Mouse (Mus musculus) right cerebral cortex, adult 18-20 months (tissue): ENCODE data around the gene Fbxw21.

Experiments
- DNase-seq: peaks from one replicate; pipeline ENCODE4 v3.0.0; 2022; ENCODE audit warnings: mixed read lengths

Gene Fbxw21

GRCm38 (mm10) chr9:109110240-109110639 is 51.6 kb downstream of the Fbxw21 start:
- no peak for DNase-seq

DNA sequence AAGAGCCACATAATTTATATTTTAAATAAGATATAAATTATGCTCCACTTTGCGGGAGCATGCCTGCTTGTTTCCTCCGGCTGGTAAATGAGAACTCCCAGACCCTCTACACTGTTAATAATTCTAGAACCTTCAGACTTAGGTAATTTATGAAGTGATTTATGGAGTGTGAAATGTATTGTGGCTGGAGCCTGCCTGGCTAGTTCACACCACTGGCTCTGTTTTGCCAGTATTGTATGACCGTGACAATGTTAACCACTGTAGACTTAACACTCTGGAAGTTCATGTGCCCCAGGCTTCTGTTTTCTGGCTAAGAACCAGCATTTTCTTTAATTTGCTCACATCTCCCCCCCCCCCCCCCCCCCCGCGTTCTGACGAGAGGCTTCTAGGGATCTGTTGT is 54.5 kb downstream of the Fbxw21 start:
- DNase-seq: no peak

DNA sequence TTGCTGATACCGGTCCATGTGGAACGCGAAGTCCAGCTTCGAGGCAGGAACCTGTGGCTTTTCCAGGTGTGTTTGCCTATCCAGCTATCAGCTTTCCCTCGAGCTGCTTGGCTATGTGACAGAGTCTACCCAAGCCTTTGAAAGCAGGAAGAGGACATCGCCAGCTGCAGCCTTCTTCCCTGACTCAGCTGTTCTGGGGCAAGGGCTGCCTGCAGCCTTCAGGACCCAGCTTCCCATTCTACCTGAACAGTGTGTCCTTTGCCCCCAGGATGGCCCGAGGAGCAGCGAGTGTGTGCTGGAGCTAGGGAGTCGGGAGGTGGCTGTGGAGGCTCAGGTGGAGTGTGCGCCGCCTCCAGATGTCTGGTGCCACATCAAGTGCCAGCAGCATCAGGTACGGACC is 56.2 kb downstream of the Fbxw21 start:
- no peak for DNase-seq

DNA sequence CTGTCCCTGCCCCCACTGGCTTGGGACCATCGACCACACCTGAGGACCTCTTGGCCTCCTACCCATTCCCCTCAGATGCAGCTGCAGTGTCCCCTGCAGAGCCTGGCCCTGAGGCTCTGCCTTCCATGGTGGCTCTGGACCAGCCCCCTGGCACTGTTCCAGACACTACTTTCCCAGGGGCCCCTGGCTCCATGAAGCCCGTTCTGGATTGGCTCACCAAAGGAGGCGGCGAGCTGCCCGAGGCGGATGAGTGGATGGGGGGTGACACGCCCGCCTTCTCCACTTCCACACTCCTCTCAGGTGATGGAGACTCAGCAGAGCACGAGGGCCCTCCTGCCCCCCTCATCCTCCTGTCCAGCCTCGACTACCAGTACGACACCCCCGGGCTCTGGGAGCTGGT is 56.8 kb downstream of the Fbxw21 start:
- peak; percentile 35 for DNase-seq

- DNase-seq: no peak
These were observed 57.8 kb downstream of the Fbxw21 start for GRCm38 (mm10) chr9:109104083-109104482.

DNA sequence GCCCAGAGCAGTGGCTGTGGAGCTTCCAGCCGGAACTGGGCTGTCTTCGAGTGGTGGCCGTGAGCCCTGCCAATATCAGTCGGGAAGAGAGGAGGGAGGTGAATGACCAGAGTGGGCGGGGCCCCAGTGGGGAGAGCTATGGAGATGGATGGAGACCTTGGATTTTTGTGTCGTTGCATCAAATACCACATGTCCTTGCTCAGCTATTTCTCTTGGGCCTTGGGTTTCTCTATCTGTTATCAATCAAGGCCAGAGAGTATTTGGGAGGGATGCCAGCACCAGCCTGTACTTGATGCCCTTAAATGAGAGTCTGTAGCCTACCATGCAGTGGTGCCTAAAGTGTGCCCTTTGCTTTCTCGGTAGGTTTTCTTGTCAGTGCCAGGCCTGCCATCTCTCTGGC is 58.6 kb downstream of the Fbxw21 start:
- DNase-seq: no peak

DNA sequence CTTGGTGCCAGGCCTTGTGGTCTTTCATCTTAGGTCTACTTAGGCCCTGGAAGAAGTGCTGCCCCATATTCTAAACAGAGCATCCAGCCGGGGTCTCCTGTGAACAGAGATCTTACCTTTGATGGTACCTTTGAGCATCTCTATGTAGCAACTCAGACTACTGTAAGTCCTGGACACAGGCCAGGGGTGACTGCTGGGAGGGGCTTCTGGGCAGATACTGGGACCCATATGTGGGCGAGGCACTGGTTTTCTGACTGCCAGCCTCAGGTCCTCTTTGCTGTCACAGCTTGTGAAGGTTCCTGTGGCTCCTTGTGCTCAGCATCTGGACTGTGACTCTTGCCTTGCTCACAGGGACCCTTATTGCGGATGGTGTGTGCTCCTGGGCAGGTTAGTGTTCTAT is 59.3 kb downstream of the Fbxw21 start:
- no peak for DNase-seq

GRCm38 (mm10) chr9:109101933-109102445 is 59.9 kb downstream of the Fbxw21 start:
- no peak for DNase-seq

- no peak for DNase-seq
These were observed 61.4 kb downstream of the Fbxw21 start for GRCm38 (mm10) chr9:109100307-109100928.

DNA sequence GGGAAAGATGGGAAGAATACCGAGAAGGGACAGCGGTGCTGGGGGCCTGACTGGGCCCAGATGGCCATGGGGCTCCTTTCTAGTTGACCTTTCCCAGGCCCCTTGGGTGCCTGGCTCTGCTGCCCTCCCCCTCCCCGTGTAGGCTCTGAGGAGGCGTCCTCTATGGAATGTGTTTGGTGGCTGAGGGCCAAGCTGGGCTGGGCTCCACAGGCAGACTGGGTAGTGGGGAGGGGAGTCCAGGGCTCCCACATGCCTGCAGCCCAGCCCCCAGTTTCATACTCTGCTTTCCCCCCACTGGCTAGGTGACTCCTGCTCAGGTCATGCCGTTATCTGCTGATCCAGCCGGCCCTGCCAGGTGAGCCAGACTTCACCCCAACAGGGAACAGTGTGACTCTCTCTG is 62.9 kb downstream of the Fbxw21 start:
- peak; percentile 42 for DNase-seq

DNA sequence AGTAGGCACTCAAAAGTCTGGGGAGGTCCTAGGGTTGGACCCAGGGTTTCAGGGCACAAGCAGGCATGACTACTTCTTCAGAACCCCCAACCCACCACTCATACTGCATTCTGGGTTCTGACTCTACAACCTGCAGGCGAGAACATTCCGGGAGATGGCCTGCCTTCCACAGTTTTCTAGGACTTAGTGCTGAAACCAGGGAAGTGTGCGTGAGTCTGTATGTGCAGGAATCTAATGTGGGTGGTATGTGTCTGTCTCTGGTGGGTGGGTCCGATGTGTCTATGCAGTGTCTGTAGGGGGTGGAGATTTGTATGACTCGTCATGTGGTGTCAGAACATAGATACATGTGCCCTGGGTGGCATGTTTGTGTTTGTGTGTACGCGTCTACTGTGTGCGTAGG is 63.5 kb downstream of the Fbxw21 start:
- DNase-seq: no peak

DNA sequence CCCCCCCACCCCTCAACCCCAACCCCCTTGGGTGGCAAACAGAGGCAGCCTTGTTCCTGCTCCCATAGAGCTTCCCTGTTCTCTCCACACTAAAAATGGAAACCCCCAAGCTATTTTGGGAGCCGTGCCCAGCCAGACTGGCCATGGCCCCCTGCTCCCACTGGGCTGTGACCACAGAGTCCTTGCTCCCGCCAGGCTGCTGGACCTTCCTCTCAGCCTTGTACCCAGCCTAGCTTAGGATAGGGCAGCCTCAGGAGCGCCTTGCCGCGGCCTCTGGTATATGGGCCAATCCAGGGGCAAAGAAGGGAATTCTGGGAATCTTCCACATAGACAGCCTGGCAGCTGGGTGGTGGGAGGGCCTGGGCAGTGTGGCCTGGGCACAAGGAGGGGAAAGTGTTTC is 64.0 kb downstream of the Fbxw21 start:
- peak; percentile 79 for DNase-seq

DNA sequence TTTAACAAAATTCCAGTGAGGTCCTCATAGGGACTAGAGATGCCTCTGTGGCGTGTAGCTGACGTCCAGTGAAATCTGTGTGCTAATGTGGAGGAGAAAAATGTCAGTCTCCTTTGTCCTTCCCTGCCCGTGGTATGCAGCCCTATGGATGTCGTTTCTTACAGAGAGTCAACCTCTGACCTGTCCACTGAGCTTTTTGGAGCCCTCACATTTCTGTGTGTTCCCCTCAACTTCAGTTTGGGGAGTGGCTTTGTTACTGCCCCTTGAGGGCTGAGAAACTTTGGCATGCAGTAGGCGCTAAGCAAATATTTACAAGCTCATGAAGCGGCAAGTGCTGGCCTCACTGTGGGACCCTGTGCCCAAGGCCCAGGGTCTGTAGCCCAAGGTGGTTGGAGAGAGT is 64.5 kb downstream of the Fbxw21 start:
- DNase-seq: no peak

- no peak for DNase-seq
These were observed 65.0 kb downstream of the Fbxw21 start for GRCm38 (mm10) chr9:109096856-109097255.

DNA sequence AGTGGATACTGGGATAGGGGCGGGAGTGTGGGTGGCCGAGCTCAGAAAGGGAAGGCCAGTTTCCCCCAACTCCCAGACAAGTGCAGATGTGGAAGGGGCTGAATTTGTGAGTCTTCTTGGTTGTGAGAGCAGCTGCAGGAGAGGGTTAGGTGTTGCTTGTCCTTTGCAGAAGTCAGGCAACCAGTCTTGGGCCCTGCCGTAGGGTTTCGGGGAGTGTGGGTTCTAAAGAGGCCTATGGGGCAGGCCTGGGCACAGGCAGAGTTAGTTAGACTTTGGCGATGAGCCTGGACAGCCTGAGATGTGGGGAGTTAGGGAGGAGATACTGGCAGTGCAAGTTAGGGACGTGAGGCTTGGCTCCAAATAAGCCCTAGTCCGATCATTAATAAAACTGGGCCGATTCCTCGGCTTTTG is 65.6 kb downstream of the Fbxw21 start:
- peak; percentile 35 for DNase-seq

DNA sequence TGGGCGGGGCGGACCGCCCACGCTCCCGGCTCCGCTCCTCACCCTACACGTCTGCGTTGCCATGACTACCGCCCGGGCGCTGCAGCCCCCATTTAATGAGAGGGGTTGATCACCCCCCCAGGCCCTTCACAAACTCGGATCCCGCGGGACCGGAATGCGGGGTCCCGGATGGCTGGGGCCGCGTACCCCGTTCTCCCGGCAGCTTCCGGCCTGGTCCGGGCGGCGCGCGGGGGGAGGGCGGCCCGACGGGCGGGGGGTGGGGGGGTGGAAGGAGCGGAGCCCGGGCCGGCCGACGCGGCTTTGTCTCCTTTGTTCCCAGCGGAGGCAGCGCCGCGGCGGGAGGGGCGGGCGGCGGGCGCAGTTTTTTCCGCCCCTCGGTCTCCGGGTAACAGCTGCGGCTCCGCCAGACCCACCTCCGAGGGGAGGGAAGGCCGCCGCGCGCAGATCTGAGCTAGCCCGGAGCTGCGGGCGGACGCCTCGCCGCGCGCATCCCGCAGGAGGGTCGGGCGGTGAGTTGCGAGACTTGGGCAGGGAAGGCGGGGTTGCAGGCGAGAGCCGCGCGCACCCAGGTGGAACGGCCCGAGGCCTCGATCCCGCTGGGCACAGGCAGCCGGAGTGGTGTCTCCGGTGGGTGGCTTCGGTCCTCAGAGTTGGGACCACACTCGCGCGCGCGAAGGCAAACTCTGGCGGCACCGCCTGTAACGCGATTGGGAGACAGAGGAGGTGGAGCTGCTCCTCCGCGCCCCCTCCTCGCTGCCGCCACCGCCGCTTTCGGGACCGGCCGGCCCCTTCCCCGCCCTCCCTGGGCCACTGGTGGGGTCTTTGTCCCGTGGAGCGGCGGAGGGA is 66.5 kb downstream of the Fbxw21 start, which contains the start of gene Plxnb1:
Gene Plxnb1, plus strand, starts transcription at position 253 of the 846 bp plus-strand sequence.
- peak; percentile 69 for DNase-seq

DNA sequence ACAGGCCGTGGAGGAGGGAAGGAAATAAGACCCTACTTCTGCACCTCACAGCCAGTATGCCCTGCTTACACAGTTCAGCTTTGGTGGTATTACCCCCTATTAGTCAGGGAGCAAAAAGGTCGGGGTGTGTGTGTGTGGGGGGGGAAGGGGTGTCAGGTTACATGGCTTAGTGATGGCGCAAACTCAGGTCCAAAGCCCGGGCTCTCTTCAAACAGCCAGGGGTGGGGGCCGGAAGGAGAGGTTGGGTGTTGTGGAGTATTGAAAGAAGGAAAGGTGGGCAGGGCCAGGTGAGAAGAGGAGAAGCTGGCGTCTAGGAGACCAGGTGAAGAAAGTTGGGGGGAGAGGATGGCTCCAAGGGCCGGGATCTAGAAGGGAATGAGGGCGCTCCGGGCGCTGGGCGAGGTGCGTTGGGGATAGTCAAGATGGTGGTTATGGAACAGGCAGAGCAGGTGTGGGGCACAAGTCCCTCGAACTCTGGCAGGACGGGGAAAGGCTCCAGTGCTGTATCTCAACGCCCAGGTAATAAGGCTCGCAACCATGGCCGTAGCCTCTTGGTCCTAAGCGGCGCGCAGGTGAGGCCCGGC is 67.2 kb downstream of the Fbxw21 start:
- DNase-seq: no peak

- DNase-seq: no peak
These were observed 67.9 kb downstream of the Fbxw21 start for GRCm38 (mm10) chr9:109093786-109094552.

GRCm38 (mm10) chr9:109092799-109093198 is 69.0 kb downstream of the Fbxw21 start:
- DNase-seq: no peak

DNA sequence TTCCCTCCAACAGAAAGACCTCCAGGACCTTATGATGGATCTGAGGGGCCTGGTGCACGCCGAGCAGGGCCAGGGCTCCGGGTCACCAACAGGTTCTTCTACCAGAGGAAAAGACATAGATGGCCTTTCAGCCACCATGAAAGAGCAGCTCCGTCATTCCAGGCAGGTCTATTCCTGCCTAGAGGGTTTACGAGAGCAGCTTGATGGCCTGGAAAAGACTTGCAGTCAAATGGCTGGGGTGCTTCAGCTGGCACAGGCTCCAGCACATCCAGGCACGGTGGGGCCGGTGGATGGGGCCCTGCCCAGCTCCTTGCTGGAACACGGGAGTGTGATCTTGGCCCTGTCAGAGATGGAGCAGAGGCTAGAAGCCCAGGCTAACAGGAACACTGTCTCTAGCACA is 70.0 kb downstream of the Fbxw21 start:
- DNase-seq: no peak

DNA sequence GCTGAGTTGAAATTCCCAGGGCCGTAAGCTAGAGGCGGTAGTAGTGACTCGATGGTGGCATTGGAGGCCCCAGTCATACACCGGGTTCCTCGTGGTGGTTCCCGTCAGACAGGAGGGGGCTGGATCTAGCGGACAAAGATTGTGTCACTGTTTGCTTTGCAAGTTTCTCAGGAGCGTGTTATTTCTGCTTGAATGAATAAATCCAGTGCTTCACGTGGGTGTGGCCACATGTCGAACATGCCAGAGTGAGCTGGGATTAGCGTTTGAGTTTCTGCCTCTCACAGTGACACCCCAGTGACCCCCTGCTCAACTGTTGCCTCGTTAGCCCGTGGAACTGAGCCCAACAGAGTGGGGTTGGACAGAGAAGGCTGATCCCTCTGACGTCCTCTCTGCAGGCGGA is 71.4 kb downstream of the Fbxw21 start:
- DNase-seq: peak; percentile 24
